Mouse (Mus musculus) hindbrain, embryonic 12.5 days (tissue): ENCODE measurements around the gene Pkdrej. TPM values are rescaled to one million over a fixed set of nuclear protein-coding genes. Genes with fewer than 3 reads are reported as not detected.

Source experiments
- ATAC-seq: fragments of 200-750 bp; cut with Nextera tagmentation; 2 replicates; pipeline ENCODE4 v1.8.0; 2017; ENCODE audit warnings: moderate TSS enrichment; ENCODE audit not compliant: low FRiP score
- H3K27ac ChIP-seq: fragments of 300-500 bp; sonication (generic); 2 replicates; pipeline ENCODE4 v1.5.1; 2016; ENCODE audit warnings: mild to moderate bottlenecking
- H3K27me3 ChIP-seq: fragments of 300-500 bp; sonication (generic); 2 replicates; pipeline ENCODE4 v1.6.1; 2016; ENCODE audit warnings: mild to moderate bottlenecking
- H3K36me3 ChIP-seq: fragments of 300-500 bp; sonication (generic); 2 replicates; pipeline ENCODE4 v1.6.1; 2016; ENCODE audit warnings: mild to moderate bottlenecking
- H3K4me1 ChIP-seq: fragments of 300-500 bp; sonication (generic); 2 replicates; pipeline ENCODE4 v1.6.1; 2016
- H3K4me2 ChIP-seq: fragments of 300-500 bp; sonication (generic); replicated peaks from 2 replicates; pipeline ENCODE4 v1.6.1; 2016; ENCODE audit warnings: mild to moderate bottlenecking
- H3K4me3 ChIP-seq: fragments of 300-500 bp; sonication (generic); 2 replicates; pipeline ENCODE4 v1.5.1; 2016; ENCODE audit warnings: mild to moderate bottlenecking
- H3K9ac ChIP-seq: fragments of 300-500 bp; sonication (generic); 2 replicates; pipeline ENCODE4 v1.6.1; 2016; ENCODE audit warnings: mild to moderate bottlenecking, moderate library complexity
- H3K9me3 ChIP-seq: fragments of 300-500 bp; sonication (generic); replicated peaks from 2 replicates; pipeline ENCODE4 v1.6.1; 2016; ENCODE audit warnings: mild to moderate bottlenecking
- WGBS: fragments of 180-500 bp; shearing (Covaris S2); methylation state at CpG from one replicate; pipeline ENCODE4 v1.1.7; 2016; 5-methylcytosine and 5-hydroxymethylcytosine counted together
- polyA plus RNA-seq: library from polyadenylated mRNA; unstranded; fragments of >200 nt; fragmentation: Nextera tagmentation; extraction: Ambion mirVana; gene quantifications from 2 replicates; pipeline ENCODE4 v1.2.1, GENCODE M21; 2016

Pkdrej gene
- polyA plus RNA-seq, 1 experiment from 2014 or later = not detected

DNA sequence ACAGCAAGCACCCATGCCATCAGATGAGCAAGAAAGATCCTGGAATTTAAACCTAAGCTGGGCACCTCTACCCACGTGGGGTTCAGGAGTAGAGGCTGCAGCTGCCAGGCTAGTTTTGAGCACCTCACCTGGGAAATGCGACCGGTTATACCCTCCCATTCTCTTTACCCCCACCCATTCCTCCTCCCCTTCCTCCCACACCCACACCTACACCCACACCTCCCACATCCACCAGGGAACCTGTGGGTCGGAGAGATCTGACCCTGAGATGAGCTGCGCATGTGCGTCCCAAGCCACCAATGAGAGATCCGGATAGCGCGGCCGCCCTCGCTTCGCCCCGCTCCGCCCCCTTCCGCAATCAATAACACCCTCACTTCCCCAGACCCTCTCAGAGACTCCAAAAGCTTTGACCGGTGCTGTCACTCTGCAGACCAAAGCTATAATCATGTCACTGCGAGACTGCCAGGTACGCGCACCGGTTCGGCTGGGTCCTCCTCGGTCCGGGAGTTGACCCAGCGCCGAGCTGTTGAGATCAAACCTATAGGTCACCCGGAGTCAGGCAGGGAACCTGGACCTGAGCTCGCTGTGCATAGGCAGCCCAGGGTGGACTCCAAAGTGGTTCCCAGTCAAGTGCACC lies 10.5 kb upstream of the Pkdrej start, which contains the start of gene Ttc38:
Gene Ttc38, plus strand, starts transcription at position 353 of the 637 bp plus-strand sequence.
- WGBS = 1% methylated on average over 27 of the region's 27 CpGs

DNA sequence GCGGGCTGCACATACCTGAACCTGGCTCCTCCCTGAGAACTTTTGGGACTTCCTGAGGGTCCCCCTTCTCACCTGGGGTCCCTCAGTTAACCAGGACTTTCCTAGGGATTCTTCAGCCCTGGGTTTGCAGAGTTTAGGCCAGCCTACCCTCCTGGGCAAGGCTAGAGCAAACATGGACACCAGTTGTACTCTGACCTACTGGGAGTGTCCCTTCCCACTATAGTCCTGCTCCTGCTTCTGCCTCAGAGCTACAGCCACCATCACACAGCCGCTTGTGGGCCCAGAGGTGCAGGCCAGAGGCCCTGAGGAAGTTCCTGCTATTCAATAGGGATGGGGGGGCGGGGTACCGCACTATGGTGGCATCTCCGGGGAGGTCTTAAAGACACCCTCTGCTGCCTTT lies 7.9 kb upstream of the Pkdrej start:
- WGBS = 76% methylated on average over 5 of the region's 5 CpGs
- H3K4me3 ChIP-seq = no peak overlapping the region
- no peak for ATAC-seq
- no peaks in the 10 kb centered on the region for H3K9me3 ChIP-seq
- no peak overlapping the region for H3K4me2 ChIP-seq
- H3K27ac ChIP-seq = no peak overlapping the region
- no peaks in the 10 kb centered on the region for H3K27me3 ChIP-seq
- no peaks in the 10 kb centered on the region for H3K36me3 ChIP-seq
- no peak overlapping the region for H3K9ac ChIP-seq
- peaks cover 14% of the 10 kb centered on the region for H3K4me1 ChIP-seq

More for the DNA sequence above, 10.5 kb upstream of the Pkdrej start, which contains the start of gene Ttc38:
- Histone ChIP-seq H3K4me1 (peaks cover 14% of the 10 kb centered on the region), H3K4me2 (peak within 1 kb of the TSS; percentile 77), H3K36me3 (no peaks in the 10 kb centered on the region), H3K4me3 (peak within 1 kb of the TSS; percentile 53), H3K27ac (no peak within 1 kb of the TSS), H3K9ac (peak within 1 kb of the TSS; percentile 62), H3K27me3 (no peaks in the 10 kb centered on the region), H3K9me3 (no peaks in the 10 kb centered on the region)
- ATAC-seq = peak; percentile 92

DNA sequence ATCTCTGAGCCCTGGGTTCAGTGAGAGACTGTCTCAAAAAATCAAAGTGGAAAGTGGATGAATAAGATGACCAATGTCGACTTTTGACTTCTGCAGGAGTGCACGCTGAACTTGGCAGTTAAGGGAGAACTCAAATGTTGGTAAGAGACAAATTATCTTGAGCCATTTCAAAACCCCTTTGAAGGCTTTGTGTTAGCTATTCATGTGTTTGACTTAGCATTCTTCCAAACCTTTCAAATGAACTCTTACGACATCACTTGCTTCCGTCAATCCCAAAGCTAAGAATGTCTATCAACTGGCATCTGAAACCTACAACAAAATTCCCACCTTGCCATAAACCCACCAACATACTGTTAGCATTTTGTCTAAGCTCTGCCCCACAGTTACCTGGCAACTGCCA lies 6.5 kb upstream of the Pkdrej start:
- Histone ChIP-seq H3K4me2 (no peak overlapping the region), H3K27me3 (no peaks in the 10 kb centered on the region), H3K9ac (no peak overlapping the region), H3K27ac (no peak overlapping the region), H3K36me3 (no peaks in the 10 kb centered on the region), H3K4me1 (peaks cover 14% of the 10 kb centered on the region), H3K9me3 (no peaks in the 10 kb centered on the region), H3K4me3 (no peak overlapping the region)
- 91% methylated on average over 4 of the region's 4 CpGs for WGBS
- no peak for ATAC-seq

DNA sequence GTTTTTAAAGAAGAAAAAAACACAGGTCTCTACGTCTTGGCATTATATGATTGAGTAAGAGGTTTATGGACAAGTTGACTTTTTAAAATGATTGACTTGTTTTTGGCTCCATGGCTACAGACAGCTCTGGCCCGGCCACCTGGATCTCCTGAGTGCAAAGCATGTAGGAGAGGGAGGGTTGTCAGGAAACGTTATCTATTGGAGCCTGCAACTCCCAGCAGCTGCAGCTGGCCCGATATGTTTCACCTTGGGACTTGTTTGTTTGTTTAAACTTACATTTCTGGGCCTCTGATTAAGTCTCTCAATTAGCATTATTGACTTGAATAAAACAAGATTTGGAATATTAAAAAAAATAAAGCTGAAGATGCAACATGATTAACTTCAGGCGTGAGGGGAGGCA lies 5.1 kb upstream of the Pkdrej start:
- Histone ChIP-seq H3K36me3 (no peaks in the 10 kb centered on the region), H3K9me3 (no peaks in the 10 kb centered on the region), H3K4me1 (peaks cover 7% of the 10 kb centered on the region), H3K27me3 (peaks cover 6% of the 10 kb centered on the region), H3K4me2 (no peak overlapping the region), H3K27ac (no peak overlapping the region), H3K9ac (no peak overlapping the region), H3K4me3 (no peak overlapping the region)
- no peak for ATAC-seq
- 70% methylated on average over 5 of the region's 5 CpGs for WGBS

DNA sequence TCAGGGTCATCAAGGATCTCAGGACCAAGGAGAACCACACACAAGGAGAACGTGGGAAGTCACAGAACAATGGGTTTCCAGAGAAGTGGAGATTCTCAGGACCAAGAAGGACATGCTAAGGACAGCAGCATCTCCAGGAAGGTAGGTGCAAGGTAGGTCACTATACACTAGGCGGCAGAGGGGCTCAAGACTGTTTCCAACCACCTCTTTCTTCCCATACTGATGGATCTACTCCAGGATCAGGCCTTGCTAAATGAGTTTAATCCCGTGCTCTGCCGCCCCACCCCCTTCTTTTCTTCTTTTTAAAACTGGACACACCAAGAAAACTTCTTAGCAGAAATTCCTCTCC lies 451 bp upstream of the Pkdrej start:
- H3K4me3 ChIP-seq = peak overlapping the region; percentile 57
- H3K27me3 ChIP-seq = peaks cover 28% of the 10 kb centered on the region
- H3K9me3 ChIP-seq = no peaks in the 10 kb centered on the region; the same call in 1 of the 2 replicates
- peak overlapping the region; percentile 98 for H3K4me2 ChIP-seq
- peaks cover 11% of the 10 kb centered on the region for H3K4me1 ChIP-seq
- 10% methylated on average over 4 of the region's 4 CpGs for WGBS
- ATAC-seq = no peak
- peak overlapping the region; percentile 68 for H3K9ac ChIP-seq
- no peaks in the 10 kb centered on the region for H3K36me3 ChIP-seq
- H3K27ac ChIP-seq = no peak overlapping the region

DNA sequence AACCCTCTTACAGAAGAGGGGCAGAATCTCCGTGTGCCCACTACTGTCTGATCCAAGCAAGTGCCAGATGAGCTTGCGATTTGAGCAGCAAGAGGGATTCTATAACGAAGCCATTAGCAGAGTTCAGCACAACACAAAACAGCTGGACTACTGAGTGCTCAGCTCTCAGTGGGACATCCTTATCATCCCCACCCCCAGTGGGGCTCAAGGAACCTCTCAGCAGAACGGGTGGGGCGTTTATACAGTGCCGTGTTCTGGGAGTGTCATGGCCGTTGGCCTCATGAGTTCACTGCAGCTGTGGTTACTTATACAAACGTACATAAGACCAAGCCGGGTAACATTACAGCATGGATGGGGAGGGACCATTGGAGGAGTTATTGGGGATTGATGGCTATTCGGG lies 8.1 kb downstream of the Pkdrej start:
- Histone ChIP-seq H3K27ac (no peak overlapping the region), H3K9ac (no peak overlapping the region), H3K4me2 (no peak overlapping the region), H3K4me1 (peaks cover 11% of the 10 kb centered on the region), H3K4me3 (no peak overlapping the region), H3K27me3 (no peaks in the 10 kb centered on the region), H3K9me3 (no peaks in the 10 kb centered on the region; the same call in 1 of the 2 replicates), H3K36me3 (no peaks in the 10 kb centered on the region)
- WGBS = 76% methylated on average over 10 of the region's 10 CpGs
- no peak for ATAC-seq

DNA sequence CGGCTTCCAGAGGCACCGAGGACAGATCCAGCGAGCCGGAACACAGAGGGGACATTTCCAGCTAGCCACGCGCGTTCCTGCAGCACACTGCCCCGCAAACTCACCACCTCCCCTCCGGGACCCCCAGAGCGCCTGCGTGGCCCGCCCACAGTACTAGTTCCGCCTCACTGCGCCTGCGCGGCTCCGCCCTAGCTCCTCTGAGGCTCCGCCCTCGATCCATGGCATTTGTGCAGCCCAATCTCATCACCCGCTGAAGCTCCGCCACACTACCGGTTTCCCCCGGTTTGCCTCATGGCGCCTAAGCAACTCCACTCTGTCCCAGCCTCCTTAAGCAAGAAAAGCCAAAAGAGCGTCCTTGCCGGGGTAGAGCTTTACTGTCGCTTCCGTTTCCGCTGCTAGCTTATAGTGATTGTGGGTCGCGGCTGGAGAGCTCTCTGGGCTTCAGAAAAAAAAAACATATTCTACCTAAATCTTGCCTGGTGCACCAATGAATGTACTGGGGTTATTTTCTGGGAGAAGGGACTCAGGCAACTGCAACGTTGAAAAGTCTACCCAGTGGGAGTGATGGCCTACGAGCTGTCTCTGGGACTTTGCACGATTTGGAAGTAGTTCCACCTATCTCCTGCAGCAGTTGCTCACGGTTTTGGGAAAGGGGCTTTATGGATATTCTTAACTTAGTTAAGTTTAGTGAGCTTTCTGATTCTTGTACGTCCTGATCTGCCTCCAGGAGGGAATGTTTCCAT lies 9.8 kb downstream of the Pkdrej start, which contains the start of gene Cdpf1:
Gene Cdpf1, minus strand, starts transcription at position 163 of the 743 bp plus-strand sequence.
- peak within 1 kb of the TSS; percentile 87 for H3K27ac ChIP-seq
- peak; percentile 97 for ATAC-seq
- 4% methylated on average over 36 of the region's 36 CpGs for WGBS
- H3K4me3 ChIP-seq = peak within 1 kb of the TSS; percentile 70
- H3K9ac ChIP-seq = peak within 1 kb of the TSS; percentile 75
- H3K36me3 ChIP-seq = no peaks in the 10 kb centered on the region
- H3K4me2 ChIP-seq = peak within 1 kb of the TSS; percentile 86
- no peaks in the 10 kb centered on the region for H3K9me3 ChIP-seq
- no peaks in the 10 kb centered on the region for H3K27me3 ChIP-seq
- H3K4me1 ChIP-seq = peaks cover 11% of the 10 kb centered on the region

DNA sequence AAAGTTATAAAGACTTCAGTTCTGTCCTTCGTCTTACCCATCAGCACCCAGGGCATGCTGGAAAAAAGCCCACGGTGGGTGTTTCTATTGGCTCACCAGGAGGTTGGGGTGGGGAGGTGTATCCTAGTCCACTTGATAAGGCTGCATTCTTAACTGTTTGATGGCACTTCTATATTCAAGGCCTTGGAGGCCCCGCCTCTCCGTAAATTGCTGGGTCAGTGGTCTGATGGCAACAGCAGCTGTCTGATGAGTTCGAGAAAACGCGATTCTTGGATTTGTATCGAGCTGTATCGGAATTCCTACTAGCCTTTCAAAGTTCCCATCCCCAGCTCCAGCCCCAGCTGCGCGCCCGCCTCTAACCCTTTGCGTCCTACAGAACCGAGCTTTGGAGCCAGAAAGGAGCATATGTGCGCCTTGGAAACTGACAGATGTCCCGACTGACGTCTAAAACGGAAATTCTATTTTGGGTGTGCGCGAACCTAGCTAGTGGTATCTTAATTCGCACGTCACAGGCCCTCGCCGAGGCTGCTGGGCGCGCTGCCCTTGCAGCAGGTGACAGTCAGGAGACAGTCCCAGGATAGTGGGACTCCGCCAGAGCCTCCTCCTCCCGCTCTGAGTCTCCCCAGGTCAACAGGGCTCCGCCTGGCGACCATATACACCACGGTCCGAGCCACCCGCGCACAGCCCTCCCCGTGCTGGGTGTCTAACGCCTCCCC lies 10.6 kb downstream of the Pkdrej start:
- ATAC-seq = peak; percentile 91
- H3K4me3 ChIP-seq = peak overlapping the region; percentile 70
- H3K4me1 ChIP-seq = peaks cover 11% of the 10 kb centered on the region
- peak overlapping the region; percentile 86 for H3K4me2 ChIP-seq
- no peaks in the 10 kb centered on the region for H3K9me3 ChIP-seq
- peak overlapping the region; percentile 87 for H3K27ac ChIP-seq
- WGBS = 8% methylated on average over 36 of the region's 36 CpGs
- no peaks in the 10 kb centered on the region for H3K27me3 ChIP-seq
- H3K36me3 ChIP-seq = no peaks in the 10 kb centered on the region
- H3K9ac ChIP-seq = peak overlapping the region; percentile 75

DNA sequence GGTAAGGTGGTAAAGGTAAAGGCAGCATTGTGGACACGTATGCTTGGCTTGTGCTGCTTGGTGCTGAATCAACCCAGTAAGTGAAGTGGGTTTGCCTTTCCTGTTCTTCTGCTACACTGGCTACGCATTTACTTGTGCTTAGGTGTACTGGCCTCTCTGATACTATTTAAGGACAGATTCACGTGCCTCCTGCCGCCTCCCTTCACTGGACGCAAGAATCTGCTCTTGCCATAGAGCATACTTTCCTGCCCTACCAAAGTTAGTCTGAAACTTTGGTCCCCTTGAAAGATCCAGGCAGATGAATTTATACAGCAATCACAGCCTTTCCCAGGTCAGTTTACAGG lies 11.1 kb downstream of the Pkdrej start:
- Histone ChIP-seq H3K27ac (no peak overlapping the region), H3K36me3 (no peaks in the 10 kb centered on the region), H3K27me3 (no peaks in the 10 kb centered on the region), H3K4me3 (peak overlapping the region; percentile 70; the same call in 1 of the 2 replicates), H3K4me1 (peaks cover 11% of the 10 kb centered on the region), H3K9me3 (no peaks in the 10 kb centered on the region), H3K9ac (no peak overlapping the region), H3K4me2 (peak overlapping the region; percentile 86)
- ATAC-seq = no peak
- 88% methylated on average over 5 of the region's 5 CpGs for WGBS

DNA sequence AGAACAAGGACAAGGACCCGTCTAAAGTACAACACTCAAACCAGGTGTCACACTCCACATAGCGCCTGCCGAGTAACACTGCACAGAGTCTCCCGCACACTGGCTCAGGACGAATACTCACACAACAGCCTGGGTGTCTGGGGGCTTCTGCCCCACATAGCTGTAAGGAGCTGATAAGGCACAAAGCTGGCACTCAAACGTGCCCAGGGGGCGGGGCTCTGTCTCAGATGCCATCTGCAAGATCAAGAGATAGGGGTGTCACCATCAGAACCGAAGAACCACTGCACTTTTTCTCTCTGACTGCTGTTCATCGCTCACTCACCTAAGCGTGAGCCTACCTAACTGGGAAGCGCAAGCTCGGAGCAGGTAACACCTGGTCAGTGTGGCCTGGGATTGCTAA lies 12.4 kb downstream of the Pkdrej start:
- no peak overlapping the region for H3K9ac ChIP-seq
- WGBS = 87% methylated on average over 12 of the region's 12 CpGs
- peaks cover 11% of the 10 kb centered on the region for H3K4me1 ChIP-seq
- no peaks in the 10 kb centered on the region for H3K9me3 ChIP-seq
- ATAC-seq = no peak
- no peak overlapping the region for H3K27ac ChIP-seq
- H3K4me2 ChIP-seq = no peak overlapping the region
- H3K4me3 ChIP-seq = no peak overlapping the region
- H3K27me3 ChIP-seq = no peaks in the 10 kb centered on the region
- no peaks in the 10 kb centered on the region for H3K36me3 ChIP-seq

DNA sequence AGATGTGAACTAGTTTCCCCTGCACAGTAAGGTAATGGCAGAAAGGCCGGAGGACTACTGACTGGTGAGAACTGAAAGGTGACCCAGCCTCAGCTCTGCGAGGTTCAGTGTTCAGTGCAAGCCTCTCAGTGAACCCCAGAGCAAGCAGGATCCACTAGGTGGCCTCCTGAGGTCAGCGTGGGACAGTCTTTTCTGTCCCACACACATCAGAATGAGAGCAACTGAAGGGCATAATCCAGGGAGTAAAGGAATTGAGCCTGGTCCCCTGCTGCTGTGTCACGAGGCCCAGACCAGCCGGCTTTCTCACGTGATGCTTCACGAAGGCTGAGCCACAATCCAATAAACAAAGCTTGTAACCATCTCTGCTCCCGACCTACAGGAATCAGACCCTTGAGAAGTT lies 13.1 kb downstream of the Pkdrej start:
- no peak overlapping the region for H3K9ac ChIP-seq
- 54% methylated on average over 8 of the region's 8 CpGs for WGBS

DNA sequence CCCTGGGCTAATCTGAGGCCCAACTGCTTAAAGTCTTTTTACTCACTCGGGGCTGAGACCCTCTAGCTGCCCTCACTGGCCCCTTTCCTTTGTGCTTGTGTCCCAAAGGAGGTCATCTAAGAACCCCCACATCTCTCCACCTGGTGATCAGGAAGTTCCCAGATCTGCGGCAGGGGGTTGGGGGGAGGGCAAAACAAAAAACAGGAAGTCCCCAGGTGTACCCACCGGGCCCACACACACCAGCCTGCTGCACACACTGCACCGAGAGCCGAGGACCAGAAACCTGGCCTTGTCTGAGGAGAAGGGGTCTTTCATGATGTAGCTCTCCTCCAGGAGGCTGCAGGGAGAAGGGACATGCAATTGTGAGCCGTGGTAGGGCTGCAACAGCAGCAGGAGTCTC lies 13.5 kb downstream of the Pkdrej start:
- Histone ChIP-seq H3K27me3 (no peaks in the 10 kb centered on the region), H3K4me1 (peaks cover 11% of the 10 kb centered on the region), H3K4me3 (no peak overlapping the region), H3K9me3 (no peaks in the 10 kb centered on the region), H3K36me3 (no peaks in the 10 kb centered on the region), H3K9ac (no peak overlapping the region), H3K27ac (no peak overlapping the region), H3K4me2 (no peak overlapping the region)
- no peak for ATAC-seq
- WGBS = 74% methylated on average over 6 of the region's 6 CpGs

More for the DNA sequence above, 13.1 kb downstream of the Pkdrej start:
- H3K9me3 ChIP-seq = no peaks in the 10 kb centered on the region
- no peak overlapping the region for H3K27ac ChIP-seq
- no peaks in the 10 kb centered on the region for H3K27me3 ChIP-seq
- peaks cover 11% of the 10 kb centered on the region for H3K4me1 ChIP-seq
- no peak for ATAC-seq
- no peak overlapping the region for H3K4me3 ChIP-seq
- H3K36me3 ChIP-seq = no peaks in the 10 kb centered on the region
- H3K4me2 ChIP-seq = no peak overlapping the region
